ENCODE assay signal across 17 mouse cellular contexts in the genomic region with DNA sequence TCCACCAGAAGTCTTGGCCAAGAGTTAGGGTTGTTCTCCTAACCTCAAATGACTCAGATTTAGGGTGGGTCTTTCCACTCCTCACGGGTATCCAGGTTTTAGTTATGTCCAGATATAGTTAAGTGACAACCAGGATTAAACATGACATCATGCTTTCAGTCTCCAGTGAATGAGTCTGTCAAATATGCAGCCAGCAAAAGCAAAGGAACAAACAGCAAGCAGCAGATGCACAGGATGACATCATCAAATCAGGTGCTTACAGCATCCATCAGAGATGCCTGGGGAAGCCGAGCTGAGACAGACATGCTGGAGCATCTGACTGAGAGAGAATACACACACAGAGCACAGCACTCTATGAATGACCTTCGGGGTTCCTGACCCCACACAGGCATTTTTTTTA. TPM values are rescaled to one million over a fixed set of nuclear protein-coding genes. Genes with fewer than 3 reads are reported as not detected.
A peak's percentile ranks its signal among the peaks of the same experiment; 100 is the strongest.
DNase-seq lines count a peak whose midpoint lies in the region; ATAC-seq lines count a peak whose summit lies in the region.
"Had no signal": no experiment of that assay in that cellular context is flagged by ENCODE, and none has a peak within 500 bp of the region (broad histone marks: within the 10 kb centered on the region; RNA-seq: fewer than 3 reads in every experiment).

No protein-coding gene starts in this region.

- no peak for DNase-seq in cerebellum, adult 9-11 months
- DNase-seq in frontal cortex, postnatal 10 days (ENCODE audit: low spot score in 2 of 2): no peak
- DNase-seq in NIH3T3 (ENCODE audit: low read depth): peak; percentile 14
- DNase-seq in kidney, postnatal 14 days: no peak
- DNase-seq: adrenal gland, adult 8-10 months; cerebellum, adult 18-20 months; cerebellum, postnatal 36 days; heart, adult 2 months; kidney, adult 2 months; liver, postnatal 0 days; retina, postnatal 1 day; right cerebral cortex, postnatal 14 days had no signal

- peak; percentile 52 for ATAC-seq in cerebellum, adult (ENCODE audit: insufficient number of reproducible peaks, low FRiP score, low TSS enrichment)
- ATAC-seq in frontal cortex, adult (ENCODE audit: low TSS enrichment): peak; percentile 34; the same call in 1 of the 2 replicates
- no peak for ATAC-seq in erythroblast, adult 5-6 weeks (replicated peaks; ENCODE audit: low FRiP score, poor library complexity, severe bottlenecking)
- ATAC-seq: intestine, embryonic 15.5 days; liver, embryonic 12.5 days; liver, postnatal 0 days had no signal

RNA-seq across cellular contexts. Expression of gene H2afz, which starts 9.0 kb away (rescaled TPM):
- 505 TPM in 2 replicates for total RNA-seq in erythroblast, adult 5-6 weeks (2015; ENCODE audit: low replicate concordance)
- total RNA-seq in erythroblast, adult 5-6 weeks (2017; ENCODE audit: low replicate concordance): 376 and 479 TPM in 2 replicates

RNA-seq across cellular contexts. Expression of gene Dnajb14, which starts 12.1 kb away (rescaled TPM):
- 3.7 and 7.5 TPM in 2 replicates for total RNA-seq in erythroblast, adult 5-6 weeks (2015; ENCODE audit: low replicate concordance)
- total RNA-seq in erythroblast, adult 5-6 weeks (2017; ENCODE audit: low replicate concordance): 3.5 and 3.7 TPM in 2 replicates
